Mouse (Mus musculus) kidney, adult 8-10 months (tissue): ENCODE results near the gene Plin5.
"Not testable (repeated sequence)": the region's sequence is repeated elsewhere in the genome, so short reads cannot be mapped to it uniquely, and the experiment has no call there.

Experiments used
- DNase-seq, 2 experiments: peaks; one replicate each; pipeline ENCODE4 v3.0.0; 2022

Gene Plin5

DNA sequence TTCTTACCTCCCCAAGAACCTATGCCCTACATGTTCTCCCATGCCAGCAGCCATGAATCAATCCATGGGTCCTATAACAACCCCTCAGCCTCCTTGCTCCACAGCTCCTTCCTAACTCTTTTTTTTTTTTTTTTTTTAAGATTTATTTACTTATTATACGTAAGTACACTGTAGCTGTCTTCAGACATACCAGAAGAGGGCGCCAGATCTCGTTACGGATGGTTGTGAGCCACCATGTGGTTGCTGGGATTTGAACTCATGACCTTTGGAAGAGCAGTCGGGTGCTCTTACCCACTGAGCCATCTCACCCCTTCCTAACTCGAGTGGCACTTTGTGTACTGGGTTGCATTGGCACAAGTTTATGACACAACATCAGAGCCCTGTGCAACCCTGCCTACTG lies 51.7 kb downstream of the Plin5 start:
- DNase-seq = not testable (repeated sequence)

- no peak for DNase-seq
These were observed 55.3 kb downstream of the Plin5 start for GRCm38 (mm10) chr17:56062081-56062480.
